Mouse (Mus musculus) hindbrain, embryonic 16.5 days (tissue): ENCODE data around the gene Enc1. TPM values are rescaled to one million over a fixed set of nuclear protein-coding genes. Genes with fewer than 3 reads are reported as not detected.

Experiments
- ATAC-seq: fragments of 200-750 bp; cut with Nextera tagmentation; 2 replicates; pipeline ENCODE4 v1.8.0; 2017; ENCODE audit warnings: moderate TSS enrichment, moderate library complexity
- H3K27ac ChIP-seq: fragments of 300-500 bp; sonication (generic); 2 replicates; pipeline ENCODE4 v1.5.1; 2014; ENCODE audit warnings: low read depth, mild to moderate bottlenecking, control low read depth, low read length, moderate library complexity
- H3K27me3 ChIP-seq: fragments of 300-500 bp; sonication (generic); replicated peaks from 2 replicates; pipeline ENCODE4 v1.6.1; 2014; ENCODE audit warnings: low read length; ENCODE audit not compliant: control insufficient read depth, insufficient read depth
- H3K36me3 ChIP-seq: fragments of 300-500 bp; sonication (generic); 2 replicates; pipeline ENCODE4 v1.6.1; 2014; ENCODE audit warnings: mild to moderate bottlenecking, low read length, moderate library complexity, mixed read lengths; ENCODE audit not compliant: control insufficient read depth, insufficient read depth
- H3K4me1 ChIP-seq: fragments of 300-500 bp; sonication (generic); 2 replicates; pipeline ENCODE4 v1.6.1; 2014; ENCODE audit warnings: low read depth, low read length; ENCODE audit not compliant: control insufficient read depth, insufficient read depth
- H3K4me2 ChIP-seq: fragments of 300-500 bp; sonication (generic); 2 replicates; pipeline ENCODE4 v1.6.1; 2014; ENCODE audit warnings: mild to moderate bottlenecking, low read length, control low read depth, moderate library complexity
- H3K4me3 ChIP-seq: fragments of 300-500 bp; sonication (generic); 2 replicates; pipeline ENCODE4 v1.5.1; 2014; ENCODE audit warnings: mild to moderate bottlenecking, low read length, control low read depth, moderate library complexity
- H3K9ac ChIP-seq: fragments of 300-500 bp; sonication (generic); 2 replicates; pipeline ENCODE4 v1.6.1; 2014; ENCODE audit warnings: low read depth, mild to moderate bottlenecking, control low read depth, low read length, moderate library complexity
- H3K9me3 ChIP-seq: fragments of 300-500 bp; sonication (generic); 2 replicates; pipeline ENCODE4 v1.6.1; 2014; ENCODE audit warnings: mild to moderate bottlenecking, low read length, moderate library complexity; ENCODE audit not compliant: control insufficient read depth
- WGBS: fragments of 180-500 bp; shearing (Covaris S2); extraction: QIAGEN DNeasy Blood & Tissue Kit; methylation state at CpG from one replicate; pipeline ENCODE4 v1.1.7; 2014; 5-methylcytosine and 5-hydroxymethylcytosine counted together
- polyA plus RNA-seq: library from polyadenylated mRNA; unstranded; fragments of >200 nt; fragmentation: Nextera tagmentation; extraction: Ambion mirVana; gene quantifications from 2 replicates; pipeline ENCODE4 v1.2.1, GENCODE M21; 2015

Enc1 gene
- polyA plus RNA-seq, 1 experiment from 2014 or later = 66.3 TPM

DNA sequence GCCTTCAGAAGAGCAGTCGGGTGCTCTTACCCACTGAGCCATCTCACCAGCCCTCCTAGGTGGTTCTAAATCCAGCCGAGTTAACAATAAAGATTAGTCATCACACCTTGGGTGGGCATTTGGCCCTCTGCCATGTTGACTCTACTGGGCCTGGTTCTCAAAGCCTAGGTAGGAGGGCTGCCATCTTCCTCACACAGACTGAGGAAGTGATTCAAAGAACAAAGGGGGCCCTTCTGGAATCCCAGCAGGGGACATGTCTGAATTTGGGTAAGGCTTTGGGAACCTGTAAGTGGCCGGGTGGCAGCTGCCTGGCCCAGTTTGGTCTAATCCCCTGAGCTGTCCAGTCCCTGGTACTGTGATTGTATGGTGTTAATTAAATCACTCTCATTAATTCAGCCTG is 3.2 kb upstream of the Enc1 start:
- H3K27me3 ChIP-seq = no peaks in the 10 kb centered on the region
- H3K4me2 ChIP-seq = no peak overlapping the region
- H3K9ac ChIP-seq = no peak overlapping the region
- no peak for ATAC-seq
- H3K9me3 ChIP-seq = no peaks in the 10 kb centered on the region
- H3K27ac ChIP-seq = no peak overlapping the region
- no peak overlapping the region for H3K4me3 ChIP-seq
- H3K4me1 ChIP-seq = peaks cover 12% of the 10 kb centered on the region
- H3K36me3 ChIP-seq = no peaks in the 10 kb centered on the region
- WGBS = 20% methylated on average over 3 of the region's 3 CpGs

DNA sequence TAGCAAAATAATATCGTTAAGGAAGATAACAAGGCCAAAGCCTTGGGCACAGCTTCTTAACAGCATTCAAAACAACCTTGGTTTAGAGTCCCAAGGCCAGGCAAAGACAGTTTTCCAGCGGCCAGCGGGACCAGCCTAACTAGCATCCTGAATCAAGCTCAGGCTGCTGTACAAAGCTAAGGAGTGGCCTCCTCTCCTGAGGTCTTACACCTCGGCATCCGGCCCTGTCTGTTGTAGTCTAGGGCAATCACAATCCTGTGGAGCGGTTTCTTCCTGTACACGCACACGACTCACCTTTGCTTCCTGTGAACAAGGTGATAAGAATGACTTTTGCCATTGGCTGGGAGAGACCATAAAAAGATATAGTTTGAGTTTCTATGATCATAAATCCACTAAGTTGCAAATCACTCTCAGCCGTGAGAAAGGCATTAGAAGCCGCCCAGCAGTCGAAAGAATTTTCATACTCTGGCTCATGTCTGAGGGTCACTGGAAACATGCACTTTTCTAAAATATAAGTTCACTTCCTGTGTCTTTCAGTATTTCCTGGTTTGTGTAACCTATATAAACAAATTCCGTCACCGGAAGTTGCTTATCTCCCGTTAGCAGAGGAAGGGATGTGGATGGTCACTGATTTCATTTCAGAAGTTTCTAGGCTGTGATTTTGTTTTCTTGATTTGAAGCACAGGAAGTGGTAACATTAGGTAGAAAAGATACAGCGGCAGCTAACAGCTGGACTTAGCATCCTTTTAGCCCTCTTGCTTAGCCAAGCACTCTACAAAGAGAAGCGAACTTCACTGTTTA is 2.5 kb upstream of the Enc1 start:
- no peak overlapping the region for H3K4me3 ChIP-seq
- H3K4me1 ChIP-seq = peaks cover 18% of the 10 kb centered on the region
- H3K27me3 ChIP-seq = no peaks in the 10 kb centered on the region
- no peaks in the 10 kb centered on the region for H3K9me3 ChIP-seq
- H3K27ac ChIP-seq = peak overlapping the region; percentile 39; the same call in 1 of the 2 replicates
- H3K4me2 ChIP-seq = no peak overlapping the region
- H3K9ac ChIP-seq = no peak overlapping the region
- no peak for ATAC-seq
- no peaks in the 10 kb centered on the region for H3K36me3 ChIP-seq
- 57% methylated on average over 16 of the region's 16 CpGs for WGBS

DNA sequence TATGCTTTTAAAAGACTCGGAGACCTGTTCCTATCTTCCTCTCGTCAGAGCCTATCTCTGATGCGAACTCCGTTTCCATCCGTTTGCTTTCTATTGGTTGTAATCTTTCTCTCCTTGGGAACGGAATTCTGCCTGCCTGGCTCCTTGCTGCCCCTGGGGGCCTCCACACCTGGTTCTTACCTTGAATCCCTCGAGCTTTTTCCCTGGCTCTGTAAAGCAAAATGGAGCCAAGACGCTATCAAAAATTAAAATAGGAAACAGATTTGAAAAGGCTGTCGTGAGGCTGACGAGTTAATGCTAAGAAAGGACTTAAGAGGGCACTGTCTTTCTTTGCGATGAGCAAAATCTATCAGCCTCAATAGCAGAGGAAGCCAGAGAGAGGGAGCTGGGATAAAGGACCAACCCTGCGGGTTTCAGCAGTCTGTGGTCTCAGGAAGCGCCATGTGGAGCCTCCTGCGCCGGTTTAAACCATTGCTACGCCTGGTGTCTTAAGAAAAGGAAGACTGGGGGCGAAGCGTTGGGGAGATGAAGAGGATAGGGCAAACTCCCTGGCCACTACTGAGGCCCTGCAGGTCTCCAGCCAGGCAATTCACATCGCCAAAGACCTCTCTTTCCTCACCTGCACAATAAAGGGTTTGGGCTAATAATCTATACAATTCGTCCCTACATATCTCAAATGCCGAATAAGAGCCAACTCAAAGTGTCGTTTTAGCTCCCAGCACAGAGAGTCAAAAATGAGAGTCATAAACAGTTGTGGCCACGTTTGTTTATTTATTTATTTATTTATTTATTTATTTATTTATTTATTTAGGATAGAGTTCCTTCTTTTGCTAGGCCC is 1.3 kb upstream of the Enc1 start:
- Histone ChIP-seq H3K4me1 (peaks cover 23% of the 10 kb centered on the region), H3K27ac (peak overlapping the region; percentile 96)

DNA sequence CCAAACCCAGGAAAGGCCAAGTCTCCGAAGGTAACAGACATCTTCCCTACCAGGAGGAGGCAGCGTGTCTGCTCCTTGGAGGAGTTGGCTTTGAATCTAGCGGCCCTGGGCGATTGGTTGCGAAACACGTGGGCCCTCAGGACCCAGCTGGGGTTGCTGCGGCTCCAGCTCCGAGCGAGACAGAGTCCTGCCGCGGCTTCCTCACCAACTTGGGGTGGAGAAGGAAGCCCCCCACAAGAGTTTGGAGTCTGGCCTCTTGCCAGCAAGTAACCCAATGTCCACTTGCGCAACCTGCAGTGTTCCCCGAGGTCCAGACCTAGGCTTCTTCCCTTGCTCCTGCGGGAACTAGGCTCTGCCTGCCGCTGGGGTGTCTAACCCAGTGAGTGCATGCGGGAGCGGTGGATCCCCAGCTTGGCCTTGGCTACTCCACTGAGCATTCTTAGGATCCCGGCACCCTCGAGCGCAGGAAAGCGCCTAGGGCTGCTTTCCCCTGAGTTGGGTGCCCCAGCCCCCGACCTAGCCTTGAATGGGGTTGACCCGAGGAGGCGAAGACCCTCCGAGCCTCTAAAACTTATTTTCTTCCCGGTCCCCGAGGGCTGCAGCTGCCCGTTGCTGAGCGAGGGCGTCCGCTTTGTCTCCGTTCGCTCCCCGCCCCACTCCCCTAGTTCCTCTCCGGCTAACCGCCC is 483 bp upstream of the Enc1 start:
- peaks cover 2% of the 10 kb centered on the region for H3K36me3 ChIP-seq
- peak overlapping the region; percentile 91 for H3K4me2 ChIP-seq
- H3K4me3 ChIP-seq = peak overlapping the region; percentile 90
- peaks cover 30% of the 10 kb centered on the region for H3K4me1 ChIP-seq
- peak; percentile 60 for ATAC-seq
- H3K27me3 ChIP-seq = no peaks in the 10 kb centered on the region
- no peaks in the 10 kb centered on the region for H3K9me3 ChIP-seq
- peak overlapping the region; percentile 92 for H3K9ac ChIP-seq
- under 1% methylated on average over 30 of the region's 36 CpGs for WGBS
- peak overlapping the region; percentile 96 for H3K27ac ChIP-seq

More for the DNA sequence above, 1.3 kb upstream of the Enc1 start:
- peak overlapping the region; percentile 91 for H3K4me2 ChIP-seq
- 0 out of 2 replicates have a peak overlapping the region, but pooled peaks have one; percentile 41 for H3K9ac ChIP-seq
- ATAC-seq = peak; percentile 54
- 4% methylated on average over 23 of the region's 23 CpGs for WGBS
- no peaks in the 10 kb centered on the region for H3K36me3 ChIP-seq
- H3K9me3 ChIP-seq = no peaks in the 10 kb centered on the region
- H3K27me3 ChIP-seq = no peaks in the 10 kb centered on the region
- H3K4me3 ChIP-seq = peak overlapping the region; percentile 2; the same call in 1 of the 2 replicates

DNA sequence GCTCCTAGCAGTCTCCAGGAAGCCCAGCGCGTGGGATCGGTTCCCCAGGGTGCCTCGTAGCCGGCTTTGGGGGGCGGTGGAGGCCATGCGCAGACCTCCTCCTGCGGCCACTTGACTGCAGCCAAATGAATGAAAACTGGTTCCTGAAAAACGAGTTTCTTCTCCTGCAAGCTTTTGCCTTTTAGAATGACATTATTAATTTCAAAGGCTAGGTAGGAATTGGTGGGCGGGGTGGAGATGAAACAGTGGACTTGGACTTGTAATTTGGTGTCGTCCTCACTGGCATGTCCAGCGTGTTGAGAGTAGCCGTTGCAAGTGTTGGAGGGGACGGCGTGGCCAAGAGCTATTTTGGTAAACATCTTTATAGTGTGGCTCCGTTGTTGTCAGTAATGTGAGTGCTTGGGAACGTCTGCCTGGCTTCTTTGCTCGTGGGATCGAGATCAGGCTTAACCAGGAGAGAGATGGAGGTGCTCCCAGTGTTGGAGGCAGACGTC is 929 bp downstream of the Enc1 start:
- Histone ChIP-seq H3K4me3 (peak overlapping the region; percentile 90), H3K9me3 (no peaks in the 10 kb centered on the region), H3K36me3 (peaks cover 11% of the 10 kb centered on the region), H3K4me1 (peaks cover 39% of the 10 kb centered on the region), H3K27me3 (no peaks in the 10 kb centered on the region), H3K4me2 (peak overlapping the region; percentile 91), H3K9ac (peak overlapping the region; percentile 92), H3K27ac (peak overlapping the region; percentile 96)
- WGBS = 0% methylated on average over 20 of the region's 20 CpGs
- no peak for ATAC-seq

DNA sequence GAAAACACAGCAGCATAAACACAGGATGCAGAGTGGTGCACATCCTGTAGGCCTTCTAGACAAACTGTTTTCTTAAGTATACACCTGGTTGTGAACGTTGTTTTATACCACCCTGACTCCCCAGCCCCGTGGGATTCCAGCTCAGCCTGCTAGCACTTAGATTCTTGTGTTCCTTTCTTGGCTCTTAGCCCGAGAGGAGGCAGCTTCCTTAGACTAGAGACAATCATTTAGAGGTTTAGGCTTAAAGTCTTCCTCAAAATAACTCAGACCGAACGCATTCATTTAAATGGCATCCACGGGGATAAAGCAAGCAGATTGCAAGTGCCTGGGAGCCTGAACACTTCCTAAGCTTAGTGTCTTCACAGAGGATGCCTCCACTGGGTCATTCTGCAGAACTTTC is 1.8 kb downstream of the Enc1 start:
- Histone ChIP-seq H3K36me3 (peaks cover 11% of the 10 kb centered on the region), H3K27me3 (no peaks in the 10 kb centered on the region), H3K4me3 (peak overlapping the region; percentile 90), H3K4me2 (peak overlapping the region; percentile 91), H3K27ac (peak overlapping the region; percentile 65), H3K4me1 (peaks cover 45% of the 10 kb centered on the region), H3K9me3 (no peaks in the 10 kb centered on the region), H3K9ac (peak overlapping the region; percentile 92)
- no peak for ATAC-seq
- WGBS = under 1% methylated on average over 6 of the region's 6 CpGs

DNA sequence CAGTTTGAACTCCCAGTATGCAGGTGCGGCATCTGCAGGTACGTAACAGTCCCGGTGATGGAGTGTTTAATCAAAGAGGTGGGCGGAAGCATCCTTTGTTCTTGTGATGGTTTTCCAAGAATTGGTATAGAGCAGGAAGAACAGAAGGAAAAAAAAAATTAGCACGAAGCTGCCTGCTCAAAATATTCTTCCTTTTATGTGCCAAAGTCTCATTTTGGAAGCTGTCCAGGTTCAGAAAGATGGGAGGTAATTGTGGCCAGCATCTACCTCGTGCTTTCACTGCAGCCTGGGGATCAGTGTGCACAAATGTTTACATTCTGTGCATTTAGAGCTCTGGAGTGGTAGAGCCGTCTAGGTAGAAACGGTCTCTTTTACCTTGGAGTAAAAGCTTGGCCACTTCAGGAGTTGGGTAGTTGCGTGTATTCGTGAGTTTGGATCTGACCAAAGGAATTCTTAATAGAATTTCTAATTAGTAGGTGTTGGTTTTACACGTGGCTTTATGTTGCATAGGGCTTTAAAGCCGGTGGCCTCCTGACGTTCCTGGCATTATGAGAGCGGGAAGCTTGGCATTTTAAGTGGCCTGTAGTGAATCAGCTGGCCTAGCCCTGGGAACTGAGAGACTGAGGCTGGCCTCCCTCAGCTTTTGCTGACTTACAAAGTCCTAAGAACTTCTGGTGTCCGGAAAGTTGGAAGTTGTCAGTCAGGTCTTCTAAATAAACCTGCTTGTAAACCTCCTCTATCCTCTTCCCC is 3.2 kb downstream of the Enc1 start:
- peaks cover 56% of the 10 kb centered on the region for H3K4me1 ChIP-seq
- peaks cover 11% of the 10 kb centered on the region for H3K36me3 ChIP-seq
- peak overlapping the region; percentile 91 for H3K4me2 ChIP-seq
- ATAC-seq = no peak
- H3K9ac ChIP-seq = peak overlapping the region; percentile 92
- H3K4me3 ChIP-seq = peak overlapping the region; percentile 90
- H3K9me3 ChIP-seq = no peaks in the 10 kb centered on the region
- H3K27ac ChIP-seq = peak overlapping the region; percentile 65
- WGBS = 14% methylated on average over 15 of the region's 15 CpGs
- H3K27me3 ChIP-seq = no peaks in the 10 kb centered on the region

DNA sequence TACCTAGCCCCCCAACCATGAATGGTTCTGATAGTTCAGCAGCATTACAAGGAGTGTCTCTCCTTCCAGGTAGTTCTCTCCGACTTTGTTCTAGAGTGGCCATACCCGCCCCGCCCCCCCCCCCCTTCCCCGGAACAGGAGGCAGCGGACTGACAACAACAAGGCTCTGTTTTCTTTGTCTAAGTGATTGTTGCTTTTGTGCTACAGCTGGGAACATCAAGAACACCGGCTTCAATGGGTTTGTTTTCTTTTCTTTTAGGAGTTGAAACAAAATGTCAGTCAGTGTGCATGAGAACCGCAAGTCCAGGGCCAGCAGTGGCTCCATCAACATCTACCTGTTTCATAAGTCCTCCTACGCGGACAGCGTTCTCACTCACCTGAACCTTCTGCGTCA is 3.8 kb downstream of the Enc1 start:
- H3K4me1 ChIP-seq = peaks cover 59% of the 10 kb centered on the region
- no peaks in the 10 kb centered on the region for H3K9me3 ChIP-seq
- peaks cover 11% of the 10 kb centered on the region for H3K36me3 ChIP-seq
- 36% methylated on average over 11 of the region's 11 CpGs for WGBS
- H3K4me3 ChIP-seq = peak overlapping the region; percentile 90
- peak overlapping the region; percentile 91 for H3K4me2 ChIP-seq
- peak overlapping the region; percentile 32; the same call in 1 of the 2 replicates for H3K27ac ChIP-seq
- no peaks in the 10 kb centered on the region for H3K27me3 ChIP-seq
- no peak for ATAC-seq
- H3K9ac ChIP-seq = peak overlapping the region; percentile 92; the same call in 1 of the 2 replicates
